8 mouse cellular contexts compared by ENCODE assay signal in genomic region chr16:65561963-65562863, GRCm38 (mm10). TPM values are rescaled to one million over a fixed set of nuclear protein-coding genes. Genes with fewer than 3 reads are reported as not detected.
DNase-seq lines count a peak whose midpoint lies in the region; ATAC-seq and TF ChIP-seq lines count a peak whose summit lies in the region.

Chmp2b (minus strand) TSS chr16:65562726.

- peak within 1 kb of the TSS; percentile 83 for H3K27ac ChIP-seq in hindbrain, embryonic 15.5 days (replicated peaks)
- H3K27ac ChIP-seq in left cerebral cortex, adult 2 months = peak within 1 kb of the TSS; percentile 93

- H3K9ac ChIP-seq in hindbrain, embryonic 15.5 days = peak within 1 kb of the TSS; percentile 75

- TF ChIP-seq CTCF in left cerebral cortex, adult 2 months (IDR thresholded peaks at IDR 0.05) = no peak; the same call in 1 of the 2 replicates

- no peaks in the 10 kb centered on the region for H3K27me3 ChIP-seq in hindbrain, embryonic 15.5 days

- H3K4me1 ChIP-seq in hindbrain, embryonic 15.5 days (replicated peaks) = peaks cover 16% of the 10 kb centered on the region

- under 1% methylated on average over 69 of the region's 69 CpGs for WGBS in hindbrain, embryonic 15.5 days

- DNase-seq in T-cell, adult 2 months (ENCODE audit: low spot score) = peak; percentile 83
- DNase-seq in cerebellum, postnatal 25 days = peak; percentile 92 to 93
- DNase-seq in frontal cortex, postnatal 36 days (ENCODE audit: low spot score in 2 of 2) = peak; percentile 84 to 89
- peak; percentile 80 to 86 for DNase-seq in left cerebral cortex, adult 2 months (ENCODE audit: extremely low spot score in 1 of 2, low spot score in 2 of 2)
- DNase-seq in right cerebral cortex, postnatal 10 days (ENCODE audit: low spot score in 2 of 2) = peak; percentile 91 to 92
- peak; percentile 75 for DNase-seq in urinary bladder, postnatal 25 days (ENCODE audit: low spot score)

- H3K4me3 ChIP-seq in hindbrain, embryonic 15.5 days = peak within 1 kb of the TSS; percentile 86
- peak within 1 kb of the TSS; percentile 84 for H3K4me3 ChIP-seq in left cerebral cortex, adult 2 months

- H3K4me2 ChIP-seq in hindbrain, embryonic 15.5 days = peak within 1 kb of the TSS; percentile 68

- intact Hi-C loops in left cerebral cortex, adult 2 months (cut with DNase I) = no loop called here

- H3K9me3 ChIP-seq in hindbrain, embryonic 15.5 days = no peaks in the 10 kb centered on the region

- peak; percentile 94 for ATAC-seq in hindbrain, embryonic 15.5 days (ENCODE audit: low FRiP score, low read depth)
- peak; percentile 87 for ATAC-seq in megakaryocyte, adult 5-6 weeks (ENCODE audit: poor library complexity, severe bottlenecking)

- no peaks in the 10 kb centered on the region for H3K36me3 ChIP-seq in hindbrain, embryonic 15.5 days

RNA-seq across cellular contexts. Expression of gene Chmp2b, which starts in this region (rescaled TPM):
- polyA plus RNA-seq in hindbrain, embryonic 15.5 days (2015; fragmentation: Nextera tagmentation; extraction: Ambion mirVana) = 131 and 151 TPM in 2 replicates
- total RNA-seq in left cerebral cortex, adult 2 months (2021) = 10 to 100 TPM; 60.4 to 62.6 TPM
- 77.8 and 92.2 TPM in 2 replicates for total RNA-seq in megakaryocyte, adult 5-6 weeks (2015)
- 50.5 and 53.0 TPM in 2 replicates for total RNA-seq in megakaryocyte, adult 5-6 weeks (2017)

Comparison
In these comparisons a context has a peak if more than half of its experiments do, and no peak if none do; other contexts are left out.
1. Peak in every context shown above with its lines: DNase-seq, ATAC-seq, H3K4me3 ChIP-seq and H3K27ac ChIP-seq.